Mouse (Mus musculus) brown adipose tissue, adult 24 weeks (tissue): ENCODE results near the gene Src. TPM values are rescaled to one million over a fixed set of nuclear protein-coding genes. Genes with fewer than 3 reads are reported as not detected.
"Not testable (repeated sequence)": the region's sequence is repeated elsewhere in the genome, so short reads cannot be mapped to it uniquely, and the experiment has no call there.

Source experiments
- H3K27ac ChIP-seq: fragments of 200-500 bp; replicated peaks from 2 replicates; pipeline ENCODE4 v1.5.1; 2012; ENCODE audit warnings: low read depth, mild to moderate bottlenecking, low read length
- H3K4me1 ChIP-seq: fragments of 200-500 bp; 2 replicates; pipeline ENCODE4 v1.6.1; 2012; ENCODE audit warnings: low read length, mixed read lengths; ENCODE audit not compliant: control insufficient read depth, insufficient read depth, insufficient read length
- H3K4me3 ChIP-seq: fragments of 200-500 bp; 2 replicates; pipeline ENCODE4 v1.5.1; 2012; ENCODE audit warnings: low read depth, mild to moderate bottlenecking, low read length, moderate library complexity; ENCODE audit not compliant: insufficient read depth
- polyA plus RNA-seq: library from polyadenylated mRNA; stranded (reverse); fragments of >200 nt; gene quantifications from 2 replicates; pipeline ENCODE4 v1.2.4, GENCODE M21; 2012; ENCODE audit not compliant: missing spikeins, insufficient read depth, insufficient read length

Src gene
- polyA plus RNA-seq, 1 experiment: 1.4 TPM

GRCm38 (mm10) chr2:157471737-157472136, 53.5 kb downstream of the Src start:
- no peak overlapping the region for H3K4me3 ChIP-seq
- no peak overlapping the region for H3K27ac ChIP-seq
- H3K4me1 ChIP-seq: peaks cover 4% of the 10 kb centered on the region; the same call in 1 of the 2 replicates

- H3K4me1 ChIP-seq: peaks cover 4% of the 10 kb centered on the region; the same call in 1 of the 2 replicates
- H3K4me3 ChIP-seq: no peak overlapping the region
- no peak overlapping the region for H3K27ac ChIP-seq
Observed at GRCm38 (mm10) chr2:157472469-157472868, 54.2 kb downstream of the Src start.

GRCm38 (mm10) chr2:157474269-157474729, 56.1 kb downstream of the Src start:
- Histone ChIP-seq H3K27ac (no peak overlapping the region), H3K4me3 (no peak overlapping the region), H3K4me1 (peaks cover 4% of the 10 kb centered on the region; the same call in 1 of the 2 replicates)

GRCm38 (mm10) chr2:157475437-157476379, 57.5 kb downstream of the Src start:
- Histone ChIP-seq H3K4me3 (no peak overlapping the region), H3K4me1 (peaks cover 4% of the 10 kb centered on the region; the same call in 1 of the 2 replicates)

GRCm38 (mm10) chr2:157478651-157479050, 60.4 kb downstream of the Src start:
- H3K4me1 ChIP-seq: no peaks in the 10 kb centered on the region
- H3K27ac ChIP-seq: no peak overlapping the region
- no peak overlapping the region for H3K4me3 ChIP-seq

More at GRCm38 (mm10) chr2:157475437-157476379, 57.5 kb downstream of the Src start:
- no peak overlapping the region for H3K27ac ChIP-seq

DNA sequence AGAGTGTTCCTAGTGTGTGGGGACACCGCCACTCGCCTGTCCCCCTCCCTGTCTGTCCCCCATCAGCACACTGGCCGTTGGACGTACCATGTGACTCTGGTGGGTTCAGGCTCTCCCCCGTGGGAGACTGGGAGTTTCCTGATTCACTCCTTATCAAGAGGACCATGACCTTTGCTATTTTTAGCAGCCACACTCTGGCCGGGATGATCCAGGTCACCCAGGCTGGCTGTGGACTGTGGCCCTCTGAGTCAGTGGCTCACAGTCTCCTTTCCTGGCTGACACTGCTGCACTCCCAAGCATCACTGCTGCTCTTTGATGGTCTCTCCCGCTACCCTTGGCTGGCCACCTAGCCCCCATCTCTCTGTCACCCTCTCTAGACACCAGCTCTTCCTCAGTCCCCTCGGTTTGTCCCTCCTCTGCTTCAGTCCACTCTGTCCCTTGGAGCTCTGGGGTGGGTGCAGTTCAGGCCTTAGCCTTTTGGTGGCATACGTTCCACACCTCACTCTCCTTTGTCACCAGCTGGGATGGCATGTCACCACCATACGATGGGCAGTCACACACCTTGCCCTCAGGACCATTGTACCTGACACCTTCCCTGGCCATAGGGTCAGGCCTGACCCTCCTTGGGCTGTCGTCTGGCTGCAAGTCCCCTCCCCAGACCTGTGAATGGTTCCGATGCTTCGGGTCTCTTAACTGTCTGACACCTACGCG, 61.8 kb downstream of the Src start:
- H3K4me1 ChIP-seq: no peaks in the 10 kb centered on the region
- no peak overlapping the region for H3K27ac ChIP-seq
- no peak overlapping the region for H3K4me3 ChIP-seq

DNA sequence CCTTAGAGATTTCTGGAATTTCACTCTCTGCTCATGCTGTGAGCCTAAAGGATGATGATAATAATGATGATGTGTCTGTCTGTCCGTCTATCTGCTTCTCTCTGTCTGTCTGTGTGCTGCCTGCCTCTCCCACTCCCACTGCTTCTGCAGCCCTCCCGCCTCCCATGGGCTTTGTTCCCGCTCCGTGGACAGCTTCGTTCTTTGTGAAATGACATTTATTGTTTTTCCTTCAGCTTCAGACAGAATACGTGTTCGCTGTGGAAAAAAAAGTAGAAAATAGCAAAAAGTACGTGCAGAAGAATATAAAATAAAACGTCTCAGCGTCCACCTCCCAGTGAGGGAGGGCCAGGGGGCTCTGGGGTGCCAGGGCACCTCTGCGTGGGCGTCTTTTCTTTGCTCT, 64.5 kb downstream of the Src start:
- H3K4me3 ChIP-seq: no peak overlapping the region
- no peak overlapping the region for H3K27ac ChIP-seq
- no peaks in the 10 kb centered on the region for H3K4me1 ChIP-seq

GRCm38 (mm10) chr2:157486559-157486958, 68.3 kb downstream of the Src start:
- H3K4me3 ChIP-seq, H3K4me1 ChIP-seq, H3K27ac ChIP-seq: not testable (repeated sequence)

DNA sequence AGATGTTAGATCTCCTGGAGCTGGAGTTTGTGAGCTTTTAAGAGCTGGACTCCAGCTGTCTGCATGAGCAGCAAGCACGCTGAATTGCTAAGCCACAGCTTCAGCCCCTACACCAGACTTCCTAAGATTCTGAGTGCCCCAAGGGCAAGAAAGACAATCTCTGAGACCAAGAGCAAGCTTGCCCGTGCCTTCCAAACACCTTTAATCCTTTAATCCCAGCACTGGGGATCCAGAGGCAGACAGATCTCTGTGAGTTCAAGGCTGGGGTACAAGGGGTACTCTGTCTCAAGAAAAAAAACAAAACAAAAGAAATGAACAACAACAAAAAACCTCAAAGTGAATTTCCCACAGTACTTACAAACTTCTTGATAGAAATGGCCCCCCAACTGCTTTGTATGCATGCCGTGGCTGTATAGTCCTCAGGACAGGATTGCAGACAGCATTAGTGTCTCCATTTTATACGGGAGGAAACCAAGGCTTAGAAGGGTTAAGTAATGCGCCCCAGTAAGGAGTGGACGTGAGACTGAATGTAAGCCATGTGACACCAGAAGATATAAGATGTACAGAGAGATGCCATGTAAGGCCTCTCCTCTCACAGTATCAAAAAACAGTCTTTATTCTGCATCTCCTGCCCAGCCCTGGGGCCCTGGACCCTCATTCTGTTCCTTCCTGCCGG, 68.9 kb downstream of the Src start:
- no peaks in the 10 kb centered on the region for H3K4me1 ChIP-seq
- no peak overlapping the region for H3K27ac ChIP-seq
- H3K4me3 ChIP-seq: no peak overlapping the region

- no peaks in the 10 kb centered on the region for H3K4me1 ChIP-seq
- no peak overlapping the region for H3K4me3 ChIP-seq
- no peak overlapping the region for H3K27ac ChIP-seq
Observed at GRCm38 (mm10) chr2:157487733-157488175, 69.5 kb downstream of the Src start.

DNA sequence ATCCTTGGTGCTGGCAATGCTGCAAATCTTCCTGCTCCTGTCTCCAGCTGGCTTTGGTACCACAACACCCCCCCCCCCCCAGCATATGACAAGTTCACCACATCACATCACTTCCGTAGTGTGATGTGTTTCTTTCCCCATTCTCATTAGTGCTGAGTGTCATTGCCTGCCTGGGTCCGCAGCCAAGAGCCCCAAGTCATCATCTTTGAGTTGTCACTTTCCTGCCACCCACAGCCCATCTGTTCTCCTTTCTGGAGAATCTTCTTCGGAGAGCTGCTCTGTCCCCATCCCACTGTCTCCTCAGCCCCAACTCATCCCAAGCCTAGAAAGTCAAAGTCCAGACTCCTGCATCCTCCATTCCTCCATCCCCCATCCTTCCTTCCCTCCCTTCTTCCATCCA, 75.0 kb downstream of the Src start:
- Histone ChIP-seq H3K4me3 (no peak overlapping the region), H3K27ac (no peak overlapping the region), H3K4me1 (no peaks in the 10 kb centered on the region)

DNA sequence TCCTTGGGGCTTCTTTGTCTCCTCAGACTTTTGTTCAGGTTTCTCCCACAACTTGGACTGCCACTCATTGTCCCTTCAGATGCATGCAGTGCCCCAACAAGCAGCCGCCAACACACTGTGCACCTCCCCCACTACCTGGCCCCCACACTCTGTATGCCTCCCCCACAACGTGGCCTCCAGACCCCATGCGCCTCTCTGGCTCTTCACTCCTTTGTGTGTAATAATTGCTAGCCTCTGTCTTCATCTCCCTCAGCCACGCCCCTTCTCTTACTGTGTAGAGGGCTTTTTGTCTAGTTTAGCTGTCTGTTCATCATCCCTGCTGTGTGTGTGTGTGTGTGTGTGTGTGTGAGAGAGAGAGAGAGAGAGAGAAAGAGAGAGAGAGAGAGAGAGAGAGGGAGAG, 80.3 kb downstream of the Src start:
- no peaks in the 10 kb centered on the region for H3K4me1 ChIP-seq
- no peak overlapping the region for H3K4me3 ChIP-seq
- no peak overlapping the region for H3K27ac ChIP-seq

DNA sequence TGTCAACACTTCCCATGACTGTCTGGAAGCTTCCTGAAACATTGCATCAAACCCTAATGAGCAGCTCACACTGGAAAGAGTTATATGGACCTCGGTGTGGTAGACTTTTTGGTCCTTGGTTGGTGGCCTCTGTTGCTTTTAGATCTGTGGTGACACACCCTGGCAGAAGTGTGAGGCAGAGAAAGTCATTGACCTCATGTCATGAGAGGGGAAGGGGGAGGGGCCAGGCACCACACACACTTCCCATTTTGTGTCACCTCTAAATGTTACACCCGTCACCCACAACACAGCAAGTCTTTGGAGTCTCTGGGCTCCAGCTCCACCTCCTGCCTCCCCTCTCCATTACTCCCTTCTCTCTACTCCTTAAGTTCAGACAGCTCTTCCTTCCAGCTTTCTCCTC, 82.1 kb downstream of the Src start:
- Histone ChIP-seq H3K27ac (no peak overlapping the region), H3K4me3 (no peak overlapping the region), H3K4me1 (no peaks in the 10 kb centered on the region)

- no peaks in the 10 kb centered on the region for H3K4me1 ChIP-seq
- H3K27ac ChIP-seq: no peak overlapping the region
- no peak overlapping the region for H3K4me3 ChIP-seq
Observed at GRCm38 (mm10) chr2:157501324-157501723, 83.1 kb downstream of the Src start.

DNA sequence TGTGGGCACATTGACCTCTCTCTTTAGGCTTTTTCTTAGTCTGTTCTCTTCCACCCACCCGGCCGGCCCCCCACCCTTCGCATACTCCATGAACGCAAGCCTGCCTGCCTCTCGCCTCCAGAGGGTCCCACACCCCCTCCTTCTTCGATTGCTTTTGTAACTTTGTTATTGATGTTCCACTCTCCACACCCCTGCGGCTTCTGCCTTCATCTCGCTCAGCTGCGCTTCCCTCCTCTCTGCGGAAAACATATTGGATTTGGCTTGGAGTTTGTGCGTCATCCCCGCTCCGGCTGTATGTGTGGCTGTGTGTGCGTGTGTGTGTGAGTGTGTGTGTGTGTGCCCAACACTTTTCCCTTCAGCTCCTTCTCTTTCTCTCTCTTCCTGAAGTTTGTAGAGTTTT, 88.5 kb downstream of the Src start:
- Histone ChIP-seq H3K4me3 (no peak overlapping the region), H3K4me1 (no peaks in the 10 kb centered on the region), H3K27ac (no peak overlapping the region)
